Mouse (Mus musculus) kidney, adult 9 months (tissue): Measurements from ENCODE around the gene Pde2a.
"Not testable (repeated sequence)": the region's sequence is repeated elsewhere in the genome, so short reads cannot be mapped to it uniquely, and the experiment has no call there.

ENCODE experiments used
- DNase-seq: peaks from one replicate; pipeline ENCODE4 v3.0.0; 2022

The Pde2a gene

DNA sequence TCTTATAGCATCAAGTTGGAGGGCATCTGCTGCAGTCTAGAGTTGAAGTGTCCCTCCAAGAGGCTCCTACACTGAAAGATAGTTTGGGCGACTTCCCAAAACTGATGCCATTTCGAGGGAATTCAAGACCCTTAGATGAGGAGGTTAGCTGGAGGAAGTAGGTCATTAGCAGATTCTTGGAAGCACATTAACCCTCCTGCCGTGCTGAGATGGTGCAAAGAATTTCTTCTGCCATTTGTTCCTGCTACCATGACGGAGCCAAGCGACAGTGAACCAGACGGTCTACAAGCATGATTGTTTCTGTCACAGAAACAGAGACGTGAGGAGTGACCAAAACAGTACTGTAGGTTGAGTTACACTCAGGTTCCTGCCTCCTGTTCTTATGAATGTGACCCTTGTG lies 105.0 kb downstream of the Pde2a start:
- no peak for DNase-seq

DNA sequence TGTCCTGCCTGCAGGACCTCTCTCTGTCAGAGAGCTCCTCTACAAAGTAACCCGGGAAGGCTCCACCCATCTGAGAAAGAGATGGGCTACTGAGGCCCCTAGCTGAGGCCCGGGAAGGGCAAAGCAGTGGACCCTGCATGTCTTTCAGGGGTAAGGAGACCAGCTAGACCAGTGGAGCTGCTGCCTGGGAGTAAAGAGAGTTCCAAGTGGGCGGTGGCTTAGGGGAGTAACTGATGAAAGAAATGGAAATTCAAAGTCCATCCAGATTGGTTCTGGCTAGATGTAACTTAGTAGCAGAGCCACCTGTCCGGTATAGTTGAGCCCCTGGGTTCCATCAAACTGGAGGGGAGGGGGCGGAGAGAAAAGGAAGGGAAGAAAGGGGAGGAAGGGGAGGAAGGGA lies 112.9 kb downstream of the Pde2a start:
- no peak for DNase-seq

DNA sequence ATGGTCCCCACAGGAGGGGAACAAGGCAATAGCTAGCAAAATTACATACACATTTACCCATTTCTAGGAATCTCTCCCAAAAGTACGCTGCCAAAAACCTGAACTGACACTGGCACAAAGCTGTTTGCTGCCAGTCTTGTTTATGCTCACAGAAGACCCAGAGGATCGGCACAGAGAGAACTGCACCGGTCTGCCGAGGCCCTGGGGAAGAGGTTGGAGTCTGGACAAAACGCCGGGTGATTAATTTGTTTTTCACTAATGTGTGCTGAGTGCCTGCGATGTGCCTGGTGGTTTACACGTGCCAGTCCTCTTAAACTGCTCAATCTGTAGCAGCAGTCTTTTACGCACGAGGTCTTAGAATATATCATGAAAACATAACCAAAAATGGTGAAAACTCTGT lies 113.6 kb downstream of the Pde2a start:
- DNase-seq, result no peak

DNA sequence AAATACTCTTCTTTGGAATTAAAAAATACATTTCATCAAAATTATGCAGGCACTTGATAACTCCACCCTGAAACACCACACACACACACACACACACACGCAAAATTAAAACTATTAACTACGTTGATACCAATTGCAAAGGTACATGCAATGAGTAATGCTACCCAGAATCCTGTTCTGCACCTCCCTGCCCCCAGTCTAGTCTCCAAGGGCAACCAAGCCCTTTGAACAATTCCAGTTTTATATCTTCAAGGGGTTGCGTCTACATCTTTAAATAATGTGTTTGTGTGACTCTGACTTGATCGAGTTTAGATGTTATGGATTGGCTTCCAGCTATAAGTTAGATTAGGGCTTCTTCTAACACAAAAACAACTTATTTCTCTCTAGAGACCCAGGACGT lies 114.0 kb downstream of the Pde2a start:
- no peak for DNase-seq

DNA sequence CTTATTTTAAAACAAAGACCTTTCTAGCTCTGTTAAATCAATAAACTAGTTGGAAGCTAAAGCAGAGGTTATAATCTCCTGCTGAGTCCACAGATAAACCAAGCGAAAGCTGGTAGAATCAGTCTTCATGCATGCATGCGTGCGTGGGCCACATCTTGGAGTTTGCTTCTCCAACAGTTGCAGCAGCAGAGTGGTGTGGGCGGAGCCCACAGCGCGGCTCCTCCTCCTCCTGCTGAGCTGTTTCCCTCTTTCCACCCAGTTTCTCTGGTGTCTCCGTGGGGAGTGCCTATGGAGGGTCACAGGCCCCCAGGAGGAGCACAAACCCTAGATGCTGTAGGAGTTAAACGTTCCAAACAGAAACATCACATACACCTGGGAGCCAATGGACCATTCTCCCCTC lies 116.0 kb downstream of the Pde2a start:
- no peak for DNase-seq

DNA sequence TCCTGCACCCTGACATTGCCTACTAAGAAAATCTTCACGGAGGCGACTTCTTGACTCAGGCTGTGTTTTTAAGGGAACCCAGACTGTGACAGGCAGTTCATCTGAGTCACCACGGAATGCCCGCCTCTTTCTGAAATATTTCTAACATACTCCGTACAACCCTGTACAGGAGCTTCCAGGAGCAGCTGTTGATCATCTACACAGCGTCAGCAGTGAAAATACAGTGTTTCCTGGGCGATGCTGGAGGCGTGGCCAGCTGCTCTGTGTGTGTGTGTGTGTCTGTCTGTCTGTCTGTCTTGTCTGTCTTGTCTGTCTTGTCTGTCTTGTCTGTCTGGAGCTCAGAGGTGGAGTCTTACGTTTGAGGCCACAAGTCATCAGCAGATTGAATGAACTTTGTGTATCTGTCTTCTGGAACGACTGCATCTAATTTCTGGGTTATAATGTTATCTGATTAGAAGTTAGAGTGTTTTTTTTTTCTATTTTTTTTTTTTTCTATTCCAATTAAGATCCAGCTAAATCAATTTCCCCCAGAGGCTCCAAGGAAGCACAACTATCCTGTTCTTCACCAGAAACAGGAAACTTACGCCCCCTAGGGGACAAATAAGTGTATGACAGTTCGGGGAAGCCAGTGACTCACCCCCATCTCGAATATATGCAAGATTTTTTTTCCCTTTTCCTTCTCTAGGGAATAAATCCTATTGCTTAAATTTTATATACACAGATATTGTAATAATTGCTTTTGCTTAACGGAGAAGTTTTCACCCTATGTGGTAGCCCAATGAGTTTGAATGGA lies 116.8 kb downstream of the Pde2a start:
- no peak for DNase-seq

DNA sequence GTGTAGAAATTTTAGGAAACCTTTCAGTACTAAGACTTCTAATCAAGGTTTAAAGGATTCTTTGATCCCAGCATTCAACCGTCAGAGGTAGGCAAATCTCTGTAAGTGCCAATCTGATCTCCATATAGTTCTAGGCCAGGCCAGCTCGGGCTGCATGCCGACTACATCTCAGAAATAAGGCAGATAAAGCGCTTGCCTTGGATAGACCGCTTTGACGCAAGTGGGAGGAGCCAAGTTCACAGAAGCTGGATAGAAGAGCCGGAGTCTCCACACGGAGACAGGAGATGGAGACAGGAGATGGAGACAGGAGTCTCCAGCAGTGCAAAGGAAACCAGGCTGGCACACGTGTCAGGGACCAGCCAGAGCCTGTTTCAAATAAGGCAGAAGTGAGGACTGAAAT lies 118.3 kb downstream of the Pde2a start:
- no peak for DNase-seq

DNA sequence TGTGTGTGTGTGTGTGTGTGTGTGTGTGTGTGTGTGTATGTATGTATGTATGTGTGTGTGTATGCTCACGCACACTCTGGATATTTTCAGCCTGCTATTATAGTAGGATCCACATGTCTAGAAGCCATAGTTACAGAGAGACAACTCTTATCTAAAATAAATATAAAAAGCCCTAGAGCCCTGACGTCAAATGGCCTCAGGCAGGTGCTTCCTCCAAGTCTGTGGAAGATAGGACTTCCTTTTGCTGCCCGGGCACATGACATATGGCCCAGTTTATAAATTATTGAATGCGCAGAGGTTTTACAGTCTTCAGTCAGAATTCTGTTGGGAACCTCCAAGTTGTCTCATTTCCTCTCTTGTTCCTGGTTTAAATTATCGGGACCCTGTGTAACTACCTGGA lies 119.2 kb downstream of the Pde2a start:
- DNase-seq, result no peak

DNA sequence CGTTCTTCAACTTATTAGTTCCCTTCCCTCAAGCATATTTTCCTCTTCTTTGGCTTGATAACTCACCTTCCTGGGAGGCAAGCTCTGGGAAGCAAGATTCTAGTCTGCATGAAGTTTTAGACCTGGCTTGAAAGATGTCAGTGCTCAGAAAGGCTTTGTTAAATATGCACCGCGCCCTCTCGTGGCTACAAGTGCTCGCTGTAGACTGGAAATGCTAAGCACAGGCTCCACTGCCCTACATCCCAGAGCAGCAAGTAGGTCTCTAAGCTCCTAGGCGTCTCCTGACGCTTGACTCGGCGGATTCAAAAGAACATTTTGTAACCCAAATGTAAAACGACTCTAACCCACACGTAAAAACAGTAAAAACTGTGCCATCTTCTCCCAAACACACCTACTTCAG lies 119.6 kb downstream of the Pde2a start:
- DNase-seq, result peak; percentile 75

DNA sequence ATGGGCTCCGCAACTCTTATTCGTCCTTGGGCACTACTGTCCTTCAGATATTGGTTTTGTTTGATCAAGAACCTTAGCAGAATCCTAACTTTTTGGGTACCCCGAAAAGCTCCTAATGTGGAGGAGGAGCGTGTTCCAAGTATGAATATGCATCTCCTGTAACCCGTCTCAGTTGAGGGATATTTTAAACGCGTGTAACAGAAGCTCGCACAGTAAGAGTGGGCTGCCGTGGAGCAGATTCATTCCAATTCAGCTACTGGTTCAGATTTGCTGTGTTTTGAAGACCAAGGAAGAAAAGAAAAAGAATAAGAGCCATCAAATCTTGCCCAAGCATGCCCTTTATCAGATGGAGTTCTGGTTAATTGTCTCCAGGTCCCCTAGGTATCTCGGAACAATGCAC lies 120.2 kb downstream of the Pde2a start:
- DNase-seq, result no peak

DNA sequence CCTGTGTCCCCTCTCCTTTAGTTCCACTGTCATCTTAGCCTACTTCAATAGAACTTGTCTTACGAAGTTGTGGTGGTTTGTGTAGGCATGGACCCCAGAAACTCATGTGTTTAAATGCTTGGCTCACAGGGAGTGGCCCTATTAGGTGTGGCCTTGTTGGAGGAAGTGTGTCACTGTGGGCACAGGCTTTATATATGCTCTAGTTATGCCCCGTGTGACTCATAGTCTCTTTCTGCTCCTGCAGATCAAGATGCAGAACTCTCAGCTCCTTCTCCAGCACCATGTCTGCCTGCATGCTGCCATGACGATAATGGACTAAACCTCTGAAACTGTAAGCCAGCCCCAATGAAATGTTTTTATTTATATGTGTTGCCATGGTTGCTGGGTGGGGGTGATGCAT lies 126.2 kb downstream of the Pde2a start:
- no peak for DNase-seq

DNA sequence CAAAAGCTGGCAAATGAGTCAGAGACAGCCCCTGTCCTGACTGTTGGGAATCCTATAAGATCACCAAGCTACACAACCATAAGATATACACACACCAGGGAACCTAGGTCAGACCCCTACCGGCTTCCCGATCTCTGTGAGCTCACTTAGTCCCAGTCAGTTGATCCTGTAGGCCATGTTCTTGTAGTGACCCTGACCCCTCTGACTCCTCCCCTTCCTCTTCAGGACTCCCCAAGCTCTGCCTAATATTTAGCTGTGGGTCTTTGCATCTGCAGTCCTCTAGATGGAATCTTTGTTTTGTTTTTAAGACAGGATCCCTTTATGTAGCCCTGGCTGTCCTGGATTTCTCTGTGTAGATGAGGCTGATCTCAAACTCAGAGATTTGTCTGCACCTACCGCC lies 127.8 kb downstream of the Pde2a start:
- DNase-seq, result no peak

DNA sequence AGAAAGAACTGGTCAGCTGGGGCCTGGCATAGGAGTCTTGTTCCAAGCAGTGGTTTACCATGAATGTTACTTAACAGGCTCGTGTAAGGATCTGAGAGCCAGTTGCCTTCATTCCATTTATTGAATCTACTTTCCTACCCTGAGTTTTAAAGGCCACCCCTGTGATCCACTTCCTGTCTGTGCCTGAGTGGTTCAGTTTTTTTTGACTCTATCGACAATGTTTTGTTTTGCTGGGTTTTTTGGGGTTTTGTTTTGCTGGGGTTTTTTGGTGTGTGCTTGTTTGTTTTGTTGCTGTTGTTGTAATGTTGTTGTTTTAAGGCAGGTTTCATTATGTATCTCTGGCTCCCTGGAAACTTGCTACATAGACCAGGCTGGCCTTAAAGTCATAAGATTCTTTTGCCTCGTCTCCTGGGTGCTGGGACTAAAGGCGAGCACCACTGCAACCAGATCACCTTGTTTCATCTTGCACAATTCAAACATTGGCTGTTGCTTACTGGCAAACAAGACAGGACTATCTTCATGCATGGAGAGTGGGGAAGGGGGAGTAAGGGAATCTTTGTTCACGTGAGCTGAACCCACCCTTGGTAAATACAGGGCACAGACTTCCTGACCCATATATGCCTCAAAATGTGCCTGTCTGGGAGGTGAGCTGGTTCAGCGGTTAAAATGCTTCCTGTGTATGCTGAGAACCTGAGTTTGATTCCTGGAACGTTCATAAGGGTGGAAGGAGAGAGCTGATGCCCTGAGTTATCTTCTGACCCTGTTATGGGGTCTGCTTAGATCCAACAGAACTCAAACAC lies 129.4 kb downstream of the Pde2a start:
- DNase-seq, result no peak

DNA sequence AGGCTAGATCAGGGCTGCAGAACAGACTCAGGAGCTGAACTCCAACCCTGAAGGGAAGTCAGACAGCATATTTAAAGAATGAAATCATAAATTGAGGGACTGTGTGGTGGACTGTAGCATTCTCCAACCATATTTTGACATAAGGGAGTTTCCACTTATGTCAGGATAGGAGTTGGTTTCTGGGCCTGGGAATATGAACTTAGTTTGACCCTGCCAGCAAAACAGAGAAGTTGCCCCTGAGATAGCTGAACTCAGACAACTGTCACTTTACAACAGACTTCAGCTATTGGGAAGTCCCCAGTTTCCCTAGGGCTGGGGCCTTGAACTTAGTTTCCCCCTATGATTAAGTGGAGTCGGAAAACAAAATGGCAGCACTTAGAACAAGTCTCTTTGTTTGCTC lies 130.0 kb downstream of the Pde2a start:
- no peak for DNase-seq

DNA sequence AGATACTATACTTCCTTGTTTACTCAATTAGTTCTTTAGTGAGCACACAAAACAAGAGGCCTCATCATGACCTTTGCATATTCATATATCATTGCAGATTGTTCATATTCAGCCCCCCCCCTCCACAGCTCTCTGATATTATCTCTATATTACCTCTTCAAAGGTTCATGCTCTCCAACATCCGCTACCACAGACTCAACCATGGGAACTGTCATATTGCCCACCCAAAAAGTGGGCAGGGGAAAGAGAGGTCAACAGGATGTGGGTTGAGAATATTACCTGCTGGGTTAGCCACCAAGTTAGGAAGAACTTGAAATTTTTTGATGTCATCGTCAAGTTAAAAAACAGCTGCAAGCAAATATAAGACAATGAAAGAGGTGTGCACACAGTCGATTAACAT lies 134.0 kb downstream of the Pde2a start:
- not testable (repeated sequence) for DNase-seq

DNA sequence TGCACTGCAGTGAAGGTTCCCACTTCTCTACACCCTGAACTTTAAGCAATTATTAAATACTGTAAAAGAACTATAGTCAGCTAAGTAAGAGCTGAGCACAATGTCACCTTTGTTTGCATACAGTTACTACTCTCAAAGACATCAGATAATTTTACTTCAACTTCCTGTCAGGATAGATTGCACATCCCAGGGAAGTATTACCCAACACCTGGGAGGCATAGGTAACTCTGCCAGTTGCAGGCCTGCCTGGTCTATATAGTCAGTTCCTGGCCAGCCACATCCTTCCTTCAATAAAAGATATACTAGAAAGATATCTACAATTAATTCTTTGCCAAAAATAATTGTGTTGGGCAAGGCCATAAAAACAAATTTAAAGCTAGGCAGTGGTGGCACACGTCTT lies 135.9 kb downstream of the Pde2a start:
- DNase-seq, result no peak

DNA sequence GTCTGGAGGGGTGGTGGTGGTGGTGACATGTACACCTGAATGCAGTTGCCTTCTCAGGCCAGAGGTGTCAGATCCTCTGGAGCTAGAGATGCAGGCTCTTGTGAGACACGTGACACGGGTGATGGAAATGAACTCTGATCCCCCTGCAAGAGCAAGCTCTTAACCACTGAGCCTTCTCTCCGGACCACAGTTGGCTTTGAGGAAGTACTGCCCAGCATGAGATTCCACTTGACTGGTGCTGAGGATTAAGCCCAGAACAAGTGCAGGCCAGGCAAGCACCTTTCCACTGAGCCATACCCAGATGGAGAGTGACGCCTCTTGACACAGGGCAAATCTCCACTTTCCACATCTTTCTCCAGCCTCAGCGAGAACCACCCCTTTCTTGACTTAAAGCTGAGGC lies 137.9 kb downstream of the Pde2a start:
- DNase-seq, result not testable (repeated sequence)
